Mouse (Mus musculus) brain, embryonic 14.5 days (tissue): ENCODE results near the gene Prss29. TPM values are rescaled to one million over a fixed set of nuclear protein-coding genes. Genes with fewer than 3 reads are reported as not detected.

Experiments
- DNase-seq: peaks from one replicate; pipeline ENCODE4 v3.0.0-alpha.2; 2011; ENCODE audit warnings: low read depth
- CTCF ChIP-seq: fragments of 200-500 bp; IDR thresholded peaks from 2 replicates; pipeline ENCODE4 v1.5.1; 2012; ENCODE audit warnings: inconsistent platforms, mild to moderate bottlenecking, moderate library complexity, borderline replicate concordance; ENCODE audit not compliant: insufficient read depth, insufficient read length; ENCODE audit errors: extremely low read depth
- POLR2A ChIP-seq: fragments of 200-500 bp; IDR thresholded peaks from 2 replicates; pipeline ENCODE4 v1.6.1; 2012; ENCODE audit warnings: mild to moderate bottlenecking, inconsistent platforms, borderline replicate concordance; ENCODE audit not compliant: poor library complexity, insufficient read depth, insufficient read length, severe bottlenecking; ENCODE audit errors: extremely low read depth
- polyA plus RNA-seq: library from polyadenylated mRNA; depleted of rRNA; stranded (reverse); fragments of >200 nt; gene quantifications from 2 replicates; pipeline ENCODE4 v1.2.3, GENCODE M21; 2012; rRNA removed

Prss29 gene
- polyA plus RNA-seq: not detected in 2 replicates

DNA sequence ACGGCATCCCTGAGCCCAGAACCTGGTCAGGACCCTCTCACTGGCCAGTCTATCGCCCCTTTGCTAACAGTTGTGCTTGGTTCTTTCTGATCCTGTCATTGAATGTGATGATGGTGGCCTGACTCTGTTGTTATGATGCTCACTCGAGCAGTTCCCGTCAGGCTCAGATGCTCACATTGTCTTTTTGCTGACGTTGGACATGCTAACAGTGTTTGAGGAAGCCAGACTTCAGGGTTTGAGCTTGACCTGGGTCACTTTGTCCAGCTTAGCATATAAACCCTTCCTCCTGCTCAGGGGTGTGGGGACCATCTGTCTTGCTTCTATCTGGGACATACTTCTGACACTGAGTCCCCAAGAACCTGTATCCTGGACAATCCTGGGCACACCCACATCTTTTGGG is at the start of gene Prss29:
Gene Prss29 (plus strand): TSS at position 301 of the 400 bp plus-strand sequence.
- TF ChIP-seq CTCF (no peak), POLR2A (no peak)
- no peak for DNase-seq

DNA sequence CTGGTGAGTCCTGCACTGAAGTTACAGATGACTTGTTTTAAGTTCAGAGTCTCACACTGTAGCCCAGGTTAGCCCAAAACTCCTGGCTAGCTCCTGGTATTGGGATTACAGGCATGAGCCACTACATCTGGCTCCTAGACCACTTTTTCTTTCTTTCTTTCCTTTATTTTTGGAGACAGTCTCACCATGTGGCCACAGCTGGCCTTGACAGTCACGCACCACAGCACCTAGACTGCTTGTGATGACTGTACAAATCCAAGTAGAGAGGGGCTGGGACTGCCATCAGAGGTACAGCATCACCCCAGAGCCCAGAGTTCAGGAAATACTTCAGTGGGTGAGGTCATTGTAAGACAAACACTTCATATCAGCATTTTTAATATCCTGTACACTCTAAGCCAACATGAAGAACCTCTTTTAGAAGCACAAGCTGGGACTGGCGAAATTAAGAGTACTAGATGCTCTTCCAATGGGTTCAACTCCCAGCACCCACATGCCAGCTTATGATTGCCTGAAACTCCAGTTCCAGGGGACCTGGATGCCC is 47.6 kb upstream of the Prss29 start:
- no peak for TF ChIP-seq POLR2A
- TF ChIP-seq CTCF: no peak
- DNase-seq: no peak

DNA sequence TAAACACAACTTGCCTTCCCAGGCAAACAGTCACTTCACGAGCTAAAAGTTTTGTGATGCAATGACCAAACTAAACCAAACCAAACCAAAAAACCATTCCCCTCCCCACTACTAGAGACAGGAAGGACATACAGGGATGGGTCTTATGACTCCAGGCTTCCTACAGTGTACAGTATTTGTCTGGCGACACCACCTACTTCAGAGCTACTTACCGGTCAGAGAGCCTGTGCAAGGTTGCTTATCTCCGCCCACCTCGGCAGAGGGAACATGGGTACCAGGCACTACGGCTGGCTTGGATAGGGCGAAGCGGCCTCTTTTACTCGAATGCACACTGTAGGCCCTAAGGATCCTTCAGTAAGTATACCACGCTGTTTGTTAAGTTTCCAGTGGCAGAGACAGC is 46.1 kb upstream of the Prss29 start:
- peak; percentile 15 for DNase-seq
- TF ChIP-seq POLR2A (no peak), CTCF (no peak)

DNA sequence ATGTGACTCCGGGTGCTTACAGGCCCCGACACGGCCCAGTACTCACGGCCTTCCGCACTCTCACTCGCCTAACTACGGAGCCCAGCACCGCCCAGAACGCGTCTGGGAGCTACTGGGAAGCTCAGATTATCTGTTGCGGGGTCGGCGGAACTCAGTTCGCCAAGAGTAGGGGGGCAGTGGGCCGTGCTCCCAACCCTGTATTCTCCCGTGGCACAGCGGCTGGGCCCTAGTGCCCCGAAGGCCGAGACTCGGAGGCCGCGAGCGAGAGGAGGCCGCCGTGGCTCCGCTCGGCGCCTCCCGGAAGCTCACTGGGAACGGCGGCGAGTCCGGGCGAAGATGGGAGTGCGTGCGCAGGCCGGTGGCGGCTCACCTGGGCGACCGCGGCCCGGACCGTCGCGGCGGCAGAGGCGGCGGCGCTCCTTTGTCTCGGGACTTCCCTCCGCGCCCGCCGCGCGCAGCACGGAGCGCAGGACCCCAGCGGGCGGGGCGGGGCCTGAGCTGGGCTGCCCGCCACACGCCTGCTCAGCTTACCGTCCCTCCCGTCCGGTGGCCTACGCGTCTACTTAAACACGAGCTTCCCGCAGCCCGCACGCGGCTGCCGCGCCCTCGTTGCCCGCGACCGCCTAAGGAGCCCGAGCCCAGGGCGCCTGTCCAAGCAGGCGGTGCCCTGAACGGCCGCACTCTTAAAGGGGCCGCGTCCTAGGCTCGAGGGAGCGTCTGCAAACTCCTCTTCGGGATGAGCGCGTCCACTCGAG is 45.3 kb upstream of the Prss29 start:
- DNase-seq: peak; percentile 98
- TF ChIP-seq POLR2A (peak; percentile 98), CTCF (no peak)

DNA sequence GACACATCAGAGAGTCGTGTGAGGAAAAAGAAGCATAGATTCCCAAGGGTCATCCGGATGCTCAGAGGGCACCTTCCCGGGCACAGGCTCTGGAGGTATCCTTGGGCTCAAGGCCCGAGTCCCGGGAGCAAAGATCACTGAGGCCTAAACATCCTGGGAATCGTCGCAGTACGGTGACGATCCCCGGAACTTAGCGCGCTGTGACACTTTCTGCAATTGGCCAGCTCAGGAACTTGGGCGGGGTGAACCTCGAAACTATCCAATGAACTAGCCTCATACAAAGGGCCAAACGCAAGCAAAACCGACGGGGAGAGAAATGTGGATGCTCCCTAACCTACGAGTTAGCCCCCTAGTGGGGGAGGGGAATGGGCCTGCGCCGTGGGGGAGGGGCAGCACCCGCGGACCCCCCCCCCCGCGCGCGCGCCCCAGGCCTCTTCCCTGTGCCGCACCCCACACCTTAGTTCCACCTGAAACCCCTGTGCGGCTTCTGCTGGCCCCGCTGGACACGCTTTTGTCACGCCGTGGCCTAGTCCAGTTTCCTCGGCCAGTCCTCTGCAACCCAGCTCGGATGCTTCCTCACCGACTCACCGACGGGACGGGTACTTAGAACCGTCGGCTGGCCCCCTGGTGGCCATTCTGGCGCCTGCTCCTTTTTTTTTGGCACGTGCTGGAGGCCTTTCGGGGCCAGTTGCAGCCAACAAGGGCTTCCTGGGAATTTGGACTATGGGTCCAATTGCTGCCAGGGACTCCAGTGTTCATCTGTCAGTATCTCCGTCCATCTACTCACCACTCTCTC is 44.5 kb upstream of the Prss29 start:
- DNase-seq: peak; percentile 99
- peak; percentile 91 for TF ChIP-seq CTCF
- TF ChIP-seq POLR2A: peak; percentile 36; the same call in 1 of the 2 replicates

DNA sequence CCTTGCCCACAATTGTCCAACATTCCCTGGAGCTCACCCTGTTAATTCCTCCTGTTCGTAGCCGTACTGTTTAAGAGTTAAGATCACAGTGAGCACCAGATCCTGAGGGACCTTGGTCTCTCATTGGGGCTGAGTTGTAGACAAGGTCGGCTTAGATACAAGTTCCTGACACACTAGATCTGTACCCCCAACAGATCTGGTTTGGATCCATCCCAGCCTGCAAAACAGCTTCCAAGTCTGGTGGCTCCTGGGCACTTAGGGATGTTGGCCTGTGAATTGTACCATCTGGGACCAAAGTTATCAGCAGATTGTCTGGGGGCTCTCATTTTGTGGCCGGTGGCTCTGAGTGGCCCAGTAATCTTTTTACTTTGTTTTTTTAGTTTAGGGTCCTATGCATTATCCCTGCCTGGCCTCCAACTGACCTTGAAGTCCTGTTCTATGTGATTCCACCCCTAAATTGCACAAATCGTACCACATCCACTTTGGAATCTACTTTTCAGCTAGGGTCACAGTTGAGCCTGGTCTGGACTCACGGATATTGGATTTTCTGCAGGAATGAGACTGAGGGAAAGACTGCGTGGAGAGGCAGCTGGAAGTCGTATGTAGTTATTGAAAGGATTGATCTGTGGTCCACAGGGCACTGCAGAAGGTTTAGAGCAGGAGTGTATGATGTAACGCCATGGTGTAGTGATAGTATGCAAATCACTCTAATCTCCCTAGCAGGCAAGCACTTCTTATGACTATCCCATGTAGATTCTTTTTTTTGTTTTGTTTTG is 43.7 kb upstream of the Prss29 start, which contains the start of gene Ube2i:
Gene Ube2i (minus strand): TSS at position 52 of the 776 bp plus-strand sequence.
- DNase-seq: no peak
- no peak for TF ChIP-seq POLR2A
- no peak for TF ChIP-seq CTCF

DNA sequence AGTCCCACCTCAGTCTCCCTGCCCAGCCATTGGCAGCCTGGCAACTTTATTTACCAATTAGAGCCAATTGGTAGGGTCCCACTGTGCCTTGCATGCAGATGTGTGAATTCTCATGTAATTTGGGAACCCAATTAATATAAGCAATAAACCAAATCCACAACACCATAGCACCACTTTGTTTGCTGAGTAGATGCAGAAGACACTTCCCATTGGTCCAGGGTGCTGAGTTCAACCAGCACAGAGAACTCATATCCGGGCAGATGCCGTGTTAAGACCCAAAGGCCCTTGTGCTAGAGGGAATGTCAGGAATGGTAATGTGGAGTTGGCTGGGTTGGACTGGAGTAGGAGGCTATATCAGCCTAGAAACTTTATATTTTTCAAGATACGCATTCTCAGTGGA is 42.6 kb upstream of the Prss29 start:
- TF ChIP-seq CTCF: no peak
- no peak for TF ChIP-seq POLR2A
- no peak for DNase-seq

DNA sequence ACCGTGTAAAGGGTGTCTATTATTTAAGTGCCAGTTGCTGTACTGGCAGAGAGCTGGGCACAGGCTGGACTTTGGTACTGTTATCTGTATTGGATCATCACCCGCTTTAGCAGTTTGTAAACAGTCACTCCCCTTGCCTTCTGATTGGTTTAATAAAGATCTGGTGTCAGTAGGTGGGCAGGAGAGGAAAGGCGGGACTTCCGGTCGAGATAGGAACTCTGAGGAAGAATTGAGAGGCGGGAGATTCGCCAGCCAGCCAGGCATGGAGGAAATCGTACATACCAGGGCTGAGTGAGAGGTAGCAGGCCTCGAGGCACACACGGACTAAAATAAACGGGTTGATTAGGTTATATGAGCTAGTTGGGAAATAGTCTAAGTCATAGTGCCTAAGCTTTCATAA is 36.3 kb upstream of the Prss29 start:
- DNase-seq: peak; percentile 30
- no peak for TF ChIP-seq POLR2A

DNA sequence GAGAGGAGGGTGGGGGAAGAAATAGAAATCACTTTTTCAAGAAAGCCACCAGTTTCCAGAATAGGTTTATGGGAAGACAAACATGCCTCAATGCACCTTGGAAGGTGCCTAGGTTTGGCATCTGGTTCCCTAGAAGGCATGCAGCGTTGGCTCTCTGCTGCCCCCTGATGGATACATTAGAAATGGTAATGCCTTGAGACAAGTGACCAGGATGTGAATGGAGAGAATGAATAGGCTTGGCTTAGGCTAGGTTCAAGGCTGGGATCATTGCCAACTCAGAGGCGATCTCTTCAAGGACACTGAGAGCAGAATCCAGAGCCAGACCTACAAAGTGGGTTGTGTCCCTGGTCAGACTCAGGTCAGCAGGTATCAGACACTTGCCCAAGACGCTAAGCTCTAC is 33.4 kb upstream of the Prss29 start:
- peak; percentile 78 for DNase-seq
- TF ChIP-seq CTCF (peak; percentile 86), POLR2A (no peak)

DNA sequence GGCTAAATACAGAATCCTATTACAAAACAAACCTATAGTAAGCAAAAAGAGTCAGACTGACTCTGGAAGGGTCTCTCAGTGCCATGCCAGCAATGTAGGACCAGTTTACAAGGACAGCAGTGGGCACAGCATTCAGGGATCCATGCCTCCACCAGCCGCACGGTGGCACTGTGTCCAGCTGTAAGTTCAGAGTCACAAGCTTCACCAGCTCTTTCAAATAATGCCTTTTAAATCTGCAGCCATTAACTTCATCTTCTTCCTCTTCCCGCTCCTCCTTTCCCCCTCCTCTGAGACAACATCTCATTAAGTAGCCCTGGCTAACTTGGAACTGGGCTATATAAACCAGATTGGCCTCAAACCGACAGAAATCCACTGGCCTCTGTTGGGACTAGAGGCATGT is 29.6 kb upstream of the Prss29 start:
- DNase-seq: peak; percentile 68
- TF ChIP-seq POLR2A (no peak), CTCF (peak; percentile 80)

DNA sequence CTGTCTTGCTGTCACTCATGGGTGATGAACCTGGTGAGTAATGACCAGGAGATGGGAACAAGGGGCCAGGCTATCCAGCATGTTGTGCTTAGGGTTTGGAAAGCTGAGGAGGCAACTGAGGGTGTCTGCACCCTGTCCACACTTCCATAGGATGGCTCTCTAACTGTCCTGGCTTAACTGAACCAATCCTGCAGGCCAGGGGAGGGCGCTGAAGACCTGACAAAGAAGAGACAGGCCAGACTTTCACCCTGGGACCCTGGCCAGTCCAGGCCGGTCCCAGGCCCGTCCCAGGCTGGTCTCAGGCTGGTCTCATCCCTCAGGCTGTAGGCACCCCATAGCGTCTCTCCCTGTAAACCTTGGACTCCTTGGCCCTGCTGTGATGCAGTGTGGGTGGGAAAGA is 28.0 kb upstream of the Prss29 start:
- no peak for TF ChIP-seq CTCF
- no peak for TF ChIP-seq POLR2A

DNA sequence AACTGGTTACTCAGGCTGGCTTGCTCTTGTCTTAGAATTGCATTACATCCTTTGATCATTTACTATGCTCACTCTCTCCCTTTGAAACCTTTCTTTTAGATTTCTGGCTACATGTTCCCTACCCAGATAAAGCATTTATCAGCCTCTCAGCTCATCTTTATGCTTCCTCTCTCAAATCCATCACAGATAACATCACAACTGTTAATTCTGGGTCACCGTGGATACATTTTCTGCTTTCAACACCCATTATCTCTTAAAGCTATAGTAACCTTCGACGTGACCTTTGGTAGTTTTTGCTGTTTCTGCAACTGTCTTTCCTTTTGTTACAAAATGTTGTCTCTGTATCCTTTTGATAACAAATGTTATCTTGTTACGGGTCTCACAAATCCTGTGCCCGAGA is 25.0 kb upstream of the Prss29 start:
- TF ChIP-seq POLR2A: no peak
- TF ChIP-seq CTCF: no peak
- no peak for DNase-seq

More for the DNA sequence above, 28.0 kb upstream of the Prss29 start:
- DNase-seq: no peak
